In the genomic region with DNA sequence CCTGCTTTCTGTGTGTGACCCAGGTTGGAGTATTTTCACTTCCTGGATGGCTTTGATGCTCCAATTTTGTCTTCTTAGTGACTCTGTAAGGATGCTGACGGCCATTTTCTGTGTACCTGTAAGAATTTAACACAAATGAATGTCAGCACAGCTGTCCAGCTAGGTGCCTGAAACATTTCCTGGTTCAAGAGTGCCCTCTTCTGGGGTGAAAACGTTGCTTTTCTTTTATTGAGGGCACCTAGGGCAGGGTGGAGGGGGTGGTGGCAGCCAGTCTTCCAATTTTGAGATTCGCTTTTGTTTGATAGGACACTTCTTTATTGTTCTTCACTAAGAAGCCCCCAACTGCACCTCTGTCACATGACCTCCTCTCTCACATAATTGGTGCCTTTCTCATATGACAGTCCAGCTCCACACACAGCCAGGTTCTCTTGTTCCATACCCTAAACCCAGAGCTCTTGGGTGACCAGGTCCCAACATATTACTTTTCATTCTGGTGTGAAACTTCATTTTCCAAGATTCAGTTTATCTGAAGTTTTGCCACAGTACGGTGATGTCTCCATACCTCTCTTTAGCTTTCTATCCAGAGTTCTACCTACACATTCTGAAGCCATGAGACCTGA, we compare ENCODE assay signal across 9 mouse cellular contexts.
DNase-seq lines count a peak whose midpoint lies in the region; ATAC-seq lines count a peak whose summit lies in the region.
"Had no signal": no experiment of that assay in that cellular context is flagged by ENCODE, and none has a peak within 500 bp of the region (broad histone marks: within the 10 kb centered on the region; RNA-seq: fewer than 3 reads in every experiment).

No protein-coding gene starts in this region.

- DNase-seq in adrenal gland, adult (ENCODE audit: inconsistent age in 2 of 2, low spot score in 1 of 2): peak; percentile 31 to 87
- no peak for DNase-seq in adrenal gland, postnatal 4 days (ENCODE audit: low spot score in 2 of 2)
- peak; percentile 51 for DNase-seq in ES-CJ7 (ENCODE audit: low read depth, low spot score)
- DNase-seq in cerebellum, postnatal 25 days: peak; percentile 45 to 70
- DNase-seq in left cerebral cortex, postnatal 14 days (ENCODE audit: low spot score in 2 of 2): peak; percentile 35 to 58

- H3K4me3 ChIP-seq in hindbrain, embryonic 13.5 days: no peak overlapping the region
- no peak overlapping the region for H3K4me3 ChIP-seq in neural tube, embryonic 15.5 days (replicated peaks)
- H3K4me3 ChIP-seq: limb, embryonic 15.5 days had no signal

- no peaks in the 10 kb centered on the region for H3K9me3 ChIP-seq in hindbrain, embryonic 13.5 days
- no peaks in the 10 kb centered on the region for H3K9me3 ChIP-seq in neural tube, embryonic 15.5 days (replicated peaks)
- H3K9me3 ChIP-seq: limb, embryonic 15.5 days had no signal

- H3K27me3 ChIP-seq in hindbrain, embryonic 13.5 days: no peaks in the 10 kb centered on the region
- H3K27me3 ChIP-seq in neural tube, embryonic 15.5 days (replicated peaks): no peaks in the 10 kb centered on the region
- H3K27me3 ChIP-seq: limb, embryonic 15.5 days had no signal

- 47% methylated on average over 4 of the region's 4 CpGs for WGBS in hindbrain, embryonic 13.5 days
- WGBS in neural tube, embryonic 15.5 days: 42% methylated on average over 4 of the region's 4 CpGs

- H3K27ac ChIP-seq in hindbrain, embryonic 13.5 days: no peak overlapping the region
- no peak overlapping the region for H3K27ac ChIP-seq in neural tube, embryonic 15.5 days (replicated peaks)
- H3K27ac ChIP-seq: limb, embryonic 15.5 days had no signal

- H3K4me1 ChIP-seq in hindbrain, embryonic 13.5 days (replicated peaks): no peaks in the 10 kb centered on the region
- H3K4me1 ChIP-seq in neural tube, embryonic 15.5 days: no peaks in the 10 kb centered on the region

- intact Hi-C loops in left cerebral cortex, postnatal 14 days (cut with DNase I): loop anchor here (1.0 to 5.0 kb wide), 2 partner anchors 209 to 741 kb away; no protein-coding TSS in a partner anchor

- no peak overlapping the region for H3K9ac ChIP-seq in hindbrain, embryonic 13.5 days
- no peak overlapping the region for H3K9ac ChIP-seq in neural tube, embryonic 15.5 days (replicated peaks)
- H3K9ac ChIP-seq: limb, embryonic 15.5 days had no signal

- no peaks in the 10 kb centered on the region for H3K36me3 ChIP-seq in hindbrain, embryonic 13.5 days
- H3K36me3 ChIP-seq in neural tube, embryonic 15.5 days: no peaks in the 10 kb centered on the region
- H3K36me3 ChIP-seq: limb, embryonic 15.5 days had no signal

- no peak overlapping the region for H3K4me2 ChIP-seq in hindbrain, embryonic 13.5 days
- no peak overlapping the region for H3K4me2 ChIP-seq in neural tube, embryonic 15.5 days
- H3K4me2 ChIP-seq: limb, embryonic 15.5 days had no signal

- ATAC-seq in hindbrain, embryonic 13.5 days (ENCODE audit: low FRiP score): 0 out of 2 replicates have a peak, but pooled peaks have one; percentile 72
- ATAC-seq in neural tube, embryonic 15.5 days (ENCODE audit: low FRiP score): peak; percentile 75; the same call in 1 of the 2 replicates
- ATAC-seq in megakaryocyte-erythroid progenitor cell, adult 5-6 weeks (replicated peaks; ENCODE audit: low FRiP score, low TSS enrichment, poor library complexity, severe bottlenecking): no peak

Comparison
In these comparisons a context has a peak if more than half of its experiments do, and no peak if none do; other contexts are left out.
1. DNase-seq: peak in adrenal gland, adult (2 of 2), ES-CJ7 (single experiment), cerebellum, postnatal 25 days (2 of 2) and left cerebral cortex, postnatal 14 days (2 of 2); none in adrenal gland, postnatal 4 days (0 of 2).